Mouse (Mus musculus) hindbrain, embryonic 13.5 days (tissue): ENCODE results near the gene Gsta3. TPM values are rescaled to one million over a fixed set of nuclear protein-coding genes. Genes with fewer than 3 reads are reported as not detected.
"Not testable (repeated sequence)": the region's sequence is repeated elsewhere in the genome, so short reads cannot be mapped to it uniquely, and the experiment has no call there.

Source experiments
- ATAC-seq: fragments of 200-750 bp; cut with Nextera tagmentation; 2 replicates; pipeline ENCODE4 v1.8.0; 2017; ENCODE audit warnings: moderate TSS enrichment; ENCODE audit not compliant: low FRiP score
- H3K27ac ChIP-seq: fragments of 300-500 bp; sonication (generic); 2 replicates; pipeline ENCODE4 v1.5.1; 2015; ENCODE audit warnings: inconsistent platforms, mild to moderate bottlenecking, moderate library complexity
- H3K27me3 ChIP-seq: fragments of 300-500 bp; sonication (generic); 2 replicates; pipeline ENCODE4 v1.6.1; 2015; ENCODE audit warnings: mild to moderate bottlenecking, inconsistent platforms
- H3K36me3 ChIP-seq: fragments of 300-500 bp; sonication (generic); 2 replicates; pipeline ENCODE4 v1.6.1; 2015; ENCODE audit warnings: mild to moderate bottlenecking, inconsistent platforms
- H3K4me1 ChIP-seq: fragments of 300-500 bp; sonication (generic); replicated peaks from 2 replicates; pipeline ENCODE4 v1.6.1; 2015; ENCODE audit warnings: inconsistent platforms
- H3K4me2 ChIP-seq: fragments of 300-500 bp; sonication (generic); 2 replicates; pipeline ENCODE4 v1.6.1; 2015; ENCODE audit warnings: inconsistent platforms, mild to moderate bottlenecking, moderate library complexity
- H3K4me3 ChIP-seq: fragments of 300-500 bp; sonication (generic); 2 replicates; pipeline ENCODE4 v1.5.1; 2015; ENCODE audit warnings: mild to moderate bottlenecking, inconsistent platforms
- H3K9ac ChIP-seq: fragments of 300-500 bp; sonication (generic); 2 replicates; pipeline ENCODE4 v1.6.1; 2015; ENCODE audit warnings: mild to moderate bottlenecking, inconsistent platforms
- H3K9me3 ChIP-seq: fragments of 300-500 bp; sonication (generic); 2 replicates; pipeline ENCODE4 v1.6.1; 2016; ENCODE audit warnings: inconsistent platforms
- WGBS: fragments of 180-500 bp; shearing (Covaris S2); methylation state at CpG from one replicate; pipeline ENCODE4 v1.1.7; 2015; 5-methylcytosine and 5-hydroxymethylcytosine counted together
- polyA plus RNA-seq: library from polyadenylated mRNA; unstranded; fragments of >200 nt; fragmentation: Nextera tagmentation; extraction: Ambion mirVana; gene quantifications from 2 replicates; pipeline ENCODE4 v1.2.1, GENCODE M21; 2015

Gene Gsta3
- 0.57 and 0.82 TPM in 2 replicates for polyA plus RNA-seq

- no peak for ATAC-seq
- Histone ChIP-seq H3K36me3 (no peaks in the 10 kb centered on the region), H3K9me3 (no peaks in the 10 kb centered on the region), H3K27ac (no peak within 1 kb of the TSS), H3K4me2 (no peak within 1 kb of the TSS), H3K4me3 (no peak within 1 kb of the TSS), H3K27me3 (no peaks in the 10 kb centered on the region), H3K9ac (no peak within 1 kb of the TSS), H3K4me1 (no peaks in the 10 kb centered on the region)
- 92% methylated on average over 8 of the region's 8 CpGs for WGBS
Measured at GRCm38 (mm10) chr1:21239911-21240898, at the start of gene Gsta3. Gene Gsta3, plus strand, starts transcription at chr1:21240589.

DNA sequence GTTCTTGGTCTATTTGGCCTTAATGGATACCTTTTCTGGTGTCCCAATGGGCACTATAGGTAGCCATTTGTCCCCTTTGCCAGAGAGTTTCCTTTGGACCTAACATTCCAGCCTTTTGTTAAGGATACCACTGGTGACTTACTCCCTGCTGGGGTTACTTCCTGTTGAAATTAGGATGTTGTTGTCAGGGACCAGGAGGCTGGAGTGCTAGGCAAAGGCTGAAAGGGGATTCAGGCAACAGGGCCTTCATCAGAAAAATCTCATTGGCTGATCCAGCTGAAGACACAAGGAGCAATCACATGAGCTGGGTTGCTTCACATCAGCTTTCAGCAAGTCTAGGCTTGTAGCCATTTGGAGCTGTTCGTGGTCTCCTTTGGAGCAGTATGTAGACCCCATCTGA, 34.1 kb upstream of the Gsta3 start:
- 88% methylated on average over 1 of the region's 1 CpGs for WGBS
- no peak overlapping the region for H3K27ac ChIP-seq
- no peaks in the 10 kb centered on the region for H3K36me3 ChIP-seq

DNA sequence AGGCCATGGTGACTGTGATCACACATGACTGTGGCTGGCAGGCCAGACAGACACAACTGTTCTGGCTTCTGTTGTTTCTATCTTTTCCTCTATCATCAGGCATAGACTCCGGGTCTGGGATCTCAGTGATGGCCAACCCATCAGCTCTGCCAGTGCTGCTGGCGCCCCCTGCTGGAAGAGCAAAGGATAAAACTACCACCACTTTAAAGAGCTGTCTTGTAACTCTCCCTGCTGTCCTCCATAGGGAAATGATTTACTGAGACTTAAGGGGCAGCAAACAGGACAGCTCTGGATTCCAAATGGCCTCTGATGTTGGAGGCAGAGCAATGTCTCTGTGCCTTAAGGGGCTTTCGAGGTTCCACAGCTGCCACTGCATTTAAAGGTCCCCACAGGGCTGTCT, 26.9 kb upstream of the Gsta3 start:
- H3K9me3 ChIP-seq, H3K4me1 ChIP-seq, H3K36me3 ChIP-seq, H3K9ac ChIP-seq, H3K27me3 ChIP-seq, H3K4me2 ChIP-seq, H3K4me3 ChIP-seq, H3K27ac ChIP-seq, ATAC-seq: not testable (repeated sequence)
- 23% methylated on average over 3 of the region's 3 CpGs for WGBS

More for the DNA sequence above, 34.1 kb upstream of the Gsta3 start:
- no peaks in the 10 kb centered on the region for H3K4me1 ChIP-seq
- no peaks in the 10 kb centered on the region for H3K27me3 ChIP-seq
- ATAC-seq, result no peak
- no peak overlapping the region for H3K9ac ChIP-seq
- H3K4me2 ChIP-seq, result no peak overlapping the region
- no peak overlapping the region for H3K4me3 ChIP-seq
- no peaks in the 10 kb centered on the region for H3K9me3 ChIP-seq

GRCm38 (mm10) chr1:21213991-21214692, 26.2 kb upstream of the Gsta3 start:
- H3K27ac ChIP-seq, ATAC-seq, H3K9ac ChIP-seq, H3K4me2 ChIP-seq, H3K9me3 ChIP-seq, H3K4me3 ChIP-seq, H3K36me3 ChIP-seq, H3K27me3 ChIP-seq, H3K4me1 ChIP-seq: not testable (repeated sequence)
- 82% methylated on average over 6 of the region's 6 CpGs for WGBS

DNA sequence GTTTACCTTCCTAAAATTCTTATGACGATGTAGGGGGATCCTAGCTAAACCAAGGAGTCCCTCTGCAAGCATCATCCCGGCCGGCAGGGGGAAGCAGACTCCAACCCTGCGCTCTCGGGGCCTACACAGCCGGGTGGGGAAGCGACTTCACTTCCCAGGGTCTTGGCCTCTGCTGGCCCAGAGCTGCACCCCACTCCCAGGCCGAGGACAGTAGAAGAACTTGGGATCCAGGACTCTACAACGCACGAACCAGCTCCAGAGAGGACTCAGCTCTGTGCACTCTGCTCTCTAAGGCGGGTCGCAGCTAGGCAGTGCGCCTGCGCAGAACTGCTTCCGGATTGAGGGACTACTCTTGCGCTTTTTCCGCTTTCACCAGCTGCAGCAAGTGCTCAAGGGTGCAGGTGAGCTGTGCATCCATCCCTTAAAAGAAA, 21.9 kb upstream of the Gsta3 start, which contains the start of gene Tmem14a:
Tmem14a (plus strand) TSS at position 87 of the 431 bp plus-strand sequence.
- peak; percentile 96 for ATAC-seq
- H3K9me3 ChIP-seq, result no peaks in the 10 kb centered on the region
- H3K36me3 ChIP-seq, result no peaks in the 10 kb centered on the region
- WGBS, result under 1% methylated on average over 17 of the region's 17 CpGs
- H3K27ac ChIP-seq, result peak within 1 kb of the TSS; percentile 30; the same call in 1 of the 2 replicates
- peak within 1 kb of the TSS; percentile 54 for H3K4me3 ChIP-seq
- H3K27me3 ChIP-seq, result no peaks in the 10 kb centered on the region
- peak within 1 kb of the TSS; percentile 83 for H3K9ac ChIP-seq
- peaks cover 9% of the 10 kb centered on the region for H3K4me1 ChIP-seq
- peak within 1 kb of the TSS; percentile 72 for H3K4me2 ChIP-seq

GRCm38 (mm10) chr1:21227756-21228395, 12.5 kb upstream of the Gsta3 start:
- WGBS, result 86% methylated on average over 6 of the region's 6 CpGs
- no peak overlapping the region for H3K9ac ChIP-seq
- peaks cover 14% of the 10 kb centered on the region for H3K36me3 ChIP-seq
- no peak for ATAC-seq
- no peak overlapping the region for H3K4me2 ChIP-seq
- H3K27ac ChIP-seq, result no peak overlapping the region
- H3K9me3 ChIP-seq, result no peaks in the 10 kb centered on the region
- no peaks in the 10 kb centered on the region for H3K27me3 ChIP-seq
- no peaks in the 10 kb centered on the region for H3K4me1 ChIP-seq
- H3K4me3 ChIP-seq, result no peak overlapping the region

DNA sequence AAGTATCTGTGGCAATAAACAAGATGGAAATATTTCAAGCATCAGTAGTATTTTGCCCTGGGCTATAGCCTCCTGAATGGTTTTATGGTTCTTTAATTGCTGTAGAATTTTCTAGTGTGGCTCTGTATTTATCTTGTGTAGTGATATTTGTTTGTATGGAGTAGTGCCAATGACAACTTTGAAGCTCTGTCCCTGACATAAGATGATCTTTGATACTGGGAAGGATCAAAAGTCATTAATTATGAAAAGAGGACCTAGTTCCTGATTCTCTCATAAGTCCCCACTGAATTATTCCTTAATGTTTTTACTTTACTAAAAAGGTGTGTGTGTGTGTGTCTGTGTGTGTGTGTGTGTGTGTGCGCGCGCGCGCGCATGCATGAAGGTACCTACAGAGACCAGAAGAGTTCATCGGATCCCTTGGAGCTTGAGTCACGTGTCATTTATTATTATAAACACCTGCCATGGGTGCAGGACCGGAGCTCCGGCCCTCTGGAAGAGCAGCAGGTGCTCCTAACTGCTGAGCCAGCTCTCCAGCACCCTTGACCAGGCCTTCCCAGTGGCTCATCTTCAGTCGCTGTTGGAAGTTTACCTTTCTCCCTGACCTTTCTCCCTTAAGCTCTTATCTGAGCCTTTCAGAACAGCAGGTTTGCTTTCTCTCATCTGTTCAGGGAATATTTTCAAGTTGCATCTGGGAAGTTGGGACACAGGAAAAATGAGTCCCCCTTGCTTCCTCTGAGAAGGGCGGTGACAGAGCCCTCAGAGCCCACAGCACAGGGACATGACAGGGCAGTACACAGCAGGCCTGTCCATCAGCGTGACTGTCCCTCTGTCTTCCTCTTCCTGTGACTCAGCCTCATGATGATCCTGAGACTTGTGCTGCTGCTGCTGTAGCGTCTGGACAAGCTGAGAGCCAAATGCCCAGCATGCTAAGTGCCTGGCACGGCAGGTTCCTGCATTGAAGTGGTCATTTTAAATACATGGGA, 11.4 kb upstream of the Gsta3 start:
- peaks cover 14% of the 10 kb centered on the region for H3K36me3 ChIP-seq
- ATAC-seq, H3K9me3 ChIP-seq, H3K27ac ChIP-seq, H3K9ac ChIP-seq, H3K27me3 ChIP-seq, H3K4me1 ChIP-seq, H3K4me2 ChIP-seq, H3K4me3 ChIP-seq: not testable (repeated sequence)
- 82% methylated on average over 15 of the region's 15 CpGs for WGBS

DNA sequence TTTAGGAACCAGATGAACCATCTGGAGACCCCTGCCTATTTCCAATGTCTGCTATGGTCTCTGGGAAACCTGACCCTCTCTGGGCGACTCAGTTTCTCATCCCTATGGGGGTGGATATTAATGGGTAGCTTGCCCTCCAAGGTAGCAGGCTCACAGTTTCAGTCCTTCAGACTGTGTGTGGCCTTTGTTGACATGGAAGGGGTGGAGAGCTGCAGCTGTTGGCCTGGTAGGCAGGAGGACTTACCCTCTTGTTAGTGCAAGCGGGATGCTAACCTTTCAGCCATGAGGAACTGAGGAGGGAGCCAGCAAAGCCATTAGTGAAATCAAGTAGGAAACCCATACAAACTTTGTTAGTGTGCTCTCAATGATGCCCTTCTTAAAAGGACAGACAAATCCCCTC, 10.0 kb upstream of the Gsta3 start:
- H3K27me3 ChIP-seq, result no peaks in the 10 kb centered on the region
- 84% methylated on average over 2 of the region's 2 CpGs for WGBS
- H3K36me3 ChIP-seq, result peaks cover 14% of the 10 kb centered on the region
- H3K9me3 ChIP-seq, result no peaks in the 10 kb centered on the region
- H3K9ac ChIP-seq, result no peak overlapping the region
- no peak overlapping the region for H3K27ac ChIP-seq
- H3K4me1 ChIP-seq, result no peaks in the 10 kb centered on the region
- ATAC-seq, result no peak
- no peak overlapping the region for H3K4me3 ChIP-seq
- no peak overlapping the region for H3K4me2 ChIP-seq

DNA sequence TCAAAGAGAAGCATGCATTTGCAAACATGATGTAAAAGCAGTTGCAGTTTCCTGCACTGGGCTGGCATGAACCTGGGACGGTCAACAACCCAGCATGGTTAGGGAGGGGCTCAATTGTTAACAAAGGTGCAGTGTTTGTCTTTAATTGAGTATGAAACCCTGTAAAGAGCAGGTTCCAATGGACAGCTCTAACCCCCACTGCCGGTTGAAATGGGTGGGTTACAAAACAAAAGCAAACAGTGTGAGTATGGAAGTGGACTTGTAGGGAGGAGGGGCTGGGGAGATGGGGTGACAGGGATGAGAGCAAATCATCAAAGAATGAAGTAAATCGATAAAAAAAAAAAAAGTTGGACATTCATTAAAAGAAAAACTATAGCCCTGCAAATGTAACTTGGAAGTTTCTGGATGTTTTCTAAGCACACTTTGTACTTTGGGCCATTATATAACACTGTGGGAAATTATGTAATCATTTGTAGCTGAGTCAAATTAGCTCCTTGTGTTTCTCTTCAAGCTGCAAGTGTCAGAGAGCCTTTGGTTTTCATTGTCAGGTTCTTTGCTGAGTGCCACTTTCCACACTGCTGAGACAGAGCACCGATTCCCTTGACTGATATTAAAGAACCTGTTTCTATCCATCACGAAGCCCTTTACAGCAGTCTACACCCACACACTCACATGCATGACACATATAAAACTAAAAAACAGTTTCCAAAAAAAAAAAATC, 8.5 kb upstream of the Gsta3 start:
- Histone ChIP-seq H3K9ac (no peak overlapping the region), H3K9me3 (no peaks in the 10 kb centered on the region), H3K4me3 (no peak overlapping the region), H3K4me2 (no peak overlapping the region), H3K36me3 (peaks cover 8% of the 10 kb centered on the region), H3K27me3 (no peaks in the 10 kb centered on the region), H3K4me1 (no peaks in the 10 kb centered on the region), H3K27ac (no peak overlapping the region)
- no peak for ATAC-seq
- WGBS, result 59% methylated on average over 5 of the region's 5 CpGs

DNA sequence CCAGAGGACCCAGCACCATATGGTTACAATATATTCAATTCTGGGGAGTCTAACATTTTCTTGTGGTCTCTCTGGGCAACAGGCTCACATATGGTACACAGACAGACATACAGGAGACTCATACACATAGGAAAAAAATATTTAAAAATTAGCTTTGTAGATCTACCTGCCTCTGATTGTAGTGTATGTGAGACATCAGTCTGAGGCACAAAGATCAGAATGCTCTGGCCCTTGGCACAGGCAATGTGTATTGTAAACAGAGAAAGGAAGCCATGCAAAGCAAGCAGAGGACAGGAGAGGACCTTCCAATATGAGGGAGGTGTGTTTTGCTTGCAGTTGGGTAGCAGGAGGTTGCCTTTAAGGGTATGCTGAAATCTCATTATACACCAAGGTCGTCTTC, 7.9 kb upstream of the Gsta3 start:
- Histone ChIP-seq H3K4me2 (no peak overlapping the region), H3K9ac (no peak overlapping the region), H3K9me3 (no peaks in the 10 kb centered on the region), H3K4me3 (no peak overlapping the region), H3K27me3 (no peaks in the 10 kb centered on the region), H3K27ac (no peak overlapping the region), H3K36me3 (peaks cover 6% of the 10 kb centered on the region), H3K4me1 (no peaks in the 10 kb centered on the region)
- ATAC-seq, result no peak
- WGBS, result 93% methylated on average over 1 of the region's 1 CpGs

- H3K27me3 ChIP-seq, result no peaks in the 10 kb centered on the region
- WGBS, result 96% methylated on average over 6 of the region's 6 CpGs
- ATAC-seq, result no peak
Measured at GRCm38 (mm10) chr1:21235359-21235758, 5.0 kb upstream of the Gsta3 start.

More at GRCm38 (mm10) chr1:21235359-21235758, 5.0 kb upstream of the Gsta3 start:
- Histone ChIP-seq H3K36me3 (no peaks in the 10 kb centered on the region), H3K9ac (no peak overlapping the region), H3K4me2 (no peak overlapping the region), H3K9me3 (no peaks in the 10 kb centered on the region), H3K4me3 (no peak overlapping the region), H3K4me1 (no peaks in the 10 kb centered on the region), H3K27ac (no peak overlapping the region)
